Mouse (Mus musculus): ENCODE measurements around the gene Clybl. TPM values are rescaled to one million over a fixed set of nuclear protein-coding genes. Genes with fewer than 3 reads are reported as not detected.

The Clybl gene
- 16.0 and 18.9 TPM in 2 replicates for polyA plus RNA-seq (2014; fragmentation: Nextera tagmentation; extraction: Ambion mirVana)

DNA sequence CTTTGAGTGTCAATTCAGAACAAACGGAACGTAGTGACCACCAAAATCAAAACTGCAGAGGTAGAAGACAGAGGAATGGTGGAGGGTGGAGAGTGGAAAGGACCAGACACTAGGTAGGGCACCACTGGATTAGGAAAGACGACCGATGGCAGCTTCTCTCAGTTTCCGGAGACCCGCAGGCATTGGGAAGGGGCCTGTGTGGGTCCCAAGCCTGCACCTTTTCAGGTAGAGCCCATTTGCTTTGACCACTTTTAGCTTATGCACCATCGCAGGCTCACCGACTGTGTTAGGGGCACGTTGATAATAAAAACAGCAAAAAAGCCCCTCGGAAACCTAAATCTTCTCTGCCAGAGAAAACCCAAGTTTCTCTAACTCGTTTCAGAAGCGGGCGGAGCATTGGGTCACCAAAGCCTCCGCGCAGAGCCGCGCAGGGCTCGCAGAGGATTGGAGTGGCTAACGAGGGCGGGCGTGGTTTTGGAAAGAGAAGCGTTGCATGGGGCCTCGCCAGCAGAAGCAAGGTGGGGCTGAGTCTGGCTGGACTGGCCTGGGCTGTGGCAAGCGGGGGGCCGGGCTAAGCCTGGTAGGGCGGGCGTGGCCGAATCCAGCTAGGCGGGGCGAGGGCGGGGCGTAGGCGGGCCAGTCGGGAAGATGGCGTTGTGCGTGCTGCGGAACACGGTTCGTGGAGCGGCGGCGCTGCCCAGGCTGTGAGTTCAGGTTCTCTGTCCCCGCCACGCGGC lies at the start of gene Clybl:
Clybl (plus strand) TSS at position 627 of the 737 bp plus-strand sequence.
- peak; percentile 99 for ATAC-seq
- Histone ChIP-seq H3K4me1 (ENCODE audit: control insufficient read depth, insufficient read depth, low read length) (no peaks in the 10 kb centered on the region), H3K9ac (ENCODE audit: low read length) (peak within 1 kb of the TSS; percentile 62), H3K36me3 (ENCODE audit: control insufficient read depth, insufficient read depth, low read length) (no peaks in the 10 kb centered on the region), H3K27me3 (replicated peaks; ENCODE audit: control insufficient read depth, insufficient read depth, low read length) (no peaks in the 10 kb centered on the region), H3K9me3 (replicated peaks; ENCODE audit: control insufficient read depth, low read length) (no peaks in the 10 kb centered on the region), H3K4me2 (ENCODE audit: low read length) (peak within 1 kb of the TSS; percentile 58), H3K4me3 (ENCODE audit: low read depth, low read length) (peak within 1 kb of the TSS; percentile 58), H3K27ac (ENCODE audit: low read depth, low read length) (no peak within 1 kb of the TSS)
- DNase-seq (ENCODE audit: low spot score): peak; percentile 88
- 3% methylated on average over 45 of the region's 45 CpGs for WGBS

GRCm38 (mm10) chr14:122136368-122136928 lies 45.1 kb upstream of the Clybl start:
- DNase-seq (ENCODE audit: low spot score): no peak

GRCm38 (mm10) chr14:122137234-122137633 lies 44.3 kb upstream of the Clybl start:
- Histone ChIP-seq H3K4me2 (ENCODE audit: low read length) (no peak overlapping the region), H3K27me3 (replicated peaks; ENCODE audit: control insufficient read depth, insufficient read depth, low read length) (no peaks in the 10 kb centered on the region), H3K27ac (ENCODE audit: low read depth, low read length) (no peak overlapping the region), H3K36me3 (ENCODE audit: control insufficient read depth, insufficient read depth, low read length) (peaks cover 42% of the 10 kb centered on the region), H3K9me3 (replicated peaks; ENCODE audit: control insufficient read depth, low read length) (no peaks in the 10 kb centered on the region), H3K4me3 (ENCODE audit: low read depth, low read length) (no peak overlapping the region), H3K9ac (ENCODE audit: low read length) (no peak overlapping the region), H3K4me1 (ENCODE audit: control insufficient read depth, insufficient read depth, low read length) (no peaks in the 10 kb centered on the region)
- 94% methylated on average over 7 of the region's 7 CpGs for WGBS
- DNase-seq (ENCODE audit: low spot score): no peak
- no peak for ATAC-seq

More at GRCm38 (mm10) chr14:122136368-122136928, 45.1 kb upstream of the Clybl start:
- Histone ChIP-seq H3K9me3 (replicated peaks; ENCODE audit: control insufficient read depth, low read length) (no peaks in the 10 kb centered on the region), H3K4me1 (ENCODE audit: control insufficient read depth, insufficient read depth, low read length) (no peaks in the 10 kb centered on the region), H3K27me3 (replicated peaks; ENCODE audit: control insufficient read depth, insufficient read depth, low read length) (no peaks in the 10 kb centered on the region), H3K9ac (ENCODE audit: low read length) (no peak overlapping the region), H3K27ac (ENCODE audit: low read depth, low read length) (no peak overlapping the region), H3K4me2 (ENCODE audit: low read length) (no peak overlapping the region), H3K4me3 (ENCODE audit: low read depth, low read length) (no peak overlapping the region), H3K36me3 (ENCODE audit: control insufficient read depth, insufficient read depth, low read length) (peaks cover 40% of the 10 kb centered on the region)
- ATAC-seq: no peak
- 92% methylated on average over 3 of the region's 3 CpGs for WGBS

GRCm38 (mm10) chr14:122140126-122140525 lies 41.4 kb upstream of the Clybl start:
- no peaks in the 10 kb centered on the region for H3K27me3 ChIP-seq (replicated peaks; ENCODE audit: control insufficient read depth, insufficient read depth, low read length)
- no peak overlapping the region for H3K4me3 ChIP-seq (ENCODE audit: low read depth, low read length)
- ATAC-seq (no peak), DNase-seq (ENCODE audit: low spot score) (no peak)
- H3K9ac ChIP-seq (ENCODE audit: low read length): no peak overlapping the region
- no peak overlapping the region for H3K27ac ChIP-seq (ENCODE audit: low read depth, low read length)
- H3K9me3 ChIP-seq (replicated peaks; ENCODE audit: control insufficient read depth, low read length): no peaks in the 10 kb centered on the region
- 38% methylated on average over 1 of the region's 1 CpGs for WGBS
- H3K4me2 ChIP-seq (ENCODE audit: low read length): no peak overlapping the region
- no peaks in the 10 kb centered on the region for H3K4me1 ChIP-seq (ENCODE audit: control insufficient read depth, insufficient read depth, low read length)
- peaks cover 54% of the 10 kb centered on the region for H3K36me3 ChIP-seq (ENCODE audit: control insufficient read depth, insufficient read depth, low read length)

DNA sequence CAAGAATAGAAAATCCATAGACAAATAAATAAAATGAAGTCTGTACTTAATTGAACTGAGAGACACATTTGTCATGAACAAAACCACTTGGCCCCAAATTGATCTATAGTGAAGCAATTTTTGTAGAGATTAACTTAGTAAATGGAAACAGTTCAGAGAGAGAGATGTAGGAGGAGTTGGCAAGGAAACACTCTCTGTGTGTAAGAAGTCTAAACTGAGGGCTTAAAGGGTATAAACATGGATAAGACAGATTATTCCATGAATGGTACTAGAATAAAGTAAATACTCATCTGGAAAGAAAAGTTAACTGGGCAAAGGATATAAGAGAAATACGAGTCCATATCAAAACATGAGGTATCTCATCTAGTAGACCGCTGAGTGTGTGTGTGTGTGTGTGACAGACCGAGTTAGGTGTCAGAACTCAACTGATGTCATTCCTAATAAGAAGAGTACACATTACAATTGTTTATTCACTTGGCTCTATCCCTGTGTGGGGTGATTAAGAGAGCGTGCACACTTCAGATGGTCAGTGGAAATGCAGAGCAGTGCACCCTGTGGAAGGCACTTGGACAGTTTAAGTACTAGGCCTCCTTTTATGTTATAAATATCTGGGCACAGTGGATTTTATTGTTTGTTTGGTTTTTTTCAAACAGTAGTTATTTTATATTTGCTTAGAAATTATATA lies 37.8 kb upstream of the Clybl start:
- Histone ChIP-seq H3K9me3 (replicated peaks; ENCODE audit: control insufficient read depth, low read length) (no peaks in the 10 kb centered on the region), H3K27ac (ENCODE audit: low read depth, low read length) (no peak overlapping the region), H3K27me3 (replicated peaks; ENCODE audit: control insufficient read depth, insufficient read depth, low read length) (no peaks in the 10 kb centered on the region), H3K9ac (ENCODE audit: low read length) (no peak overlapping the region), H3K36me3 (ENCODE audit: control insufficient read depth, insufficient read depth, low read length) (peaks cover 74% of the 10 kb centered on the region), H3K4me2 (ENCODE audit: low read length) (no peak overlapping the region), H3K4me1 (ENCODE audit: control insufficient read depth, insufficient read depth, low read length) (no peaks in the 10 kb centered on the region), H3K4me3 (ENCODE audit: low read depth, low read length) (no peak overlapping the region)
- DNase-seq (ENCODE audit: low spot score) (no peak), ATAC-seq (no peak)
- 94% methylated on average over 4 of the region's 4 CpGs for WGBS

DNA sequence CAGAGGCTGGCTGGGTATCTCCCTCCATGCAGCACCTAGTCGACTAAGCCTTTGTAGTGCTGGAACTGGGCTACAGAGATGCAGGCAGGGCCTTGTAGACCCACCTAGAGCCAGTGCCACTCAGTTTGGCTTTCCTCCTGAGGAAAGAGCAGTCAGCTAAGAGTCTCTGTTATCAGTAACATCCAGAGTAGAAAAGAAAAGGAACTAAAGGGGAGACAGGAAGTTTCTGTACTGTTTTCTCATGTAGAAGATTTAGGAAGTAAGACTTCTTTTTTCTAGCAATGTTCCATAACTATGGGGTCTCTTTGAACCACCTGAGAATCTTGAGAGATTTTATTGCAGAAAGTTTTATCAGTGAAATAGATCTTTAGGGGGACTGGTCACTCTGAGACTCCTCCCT lies 36.1 kb upstream of the Clybl start:
- Histone ChIP-seq H3K4me1 (ENCODE audit: control insufficient read depth, insufficient read depth, low read length) (no peaks in the 10 kb centered on the region), H3K9me3 (replicated peaks; ENCODE audit: control insufficient read depth, low read length) (no peaks in the 10 kb centered on the region), H3K27me3 (replicated peaks; ENCODE audit: control insufficient read depth, insufficient read depth, low read length) (no peaks in the 10 kb centered on the region), H3K9ac (ENCODE audit: low read length) (no peak overlapping the region), H3K27ac (ENCODE audit: low read depth, low read length) (no peak overlapping the region), H3K4me3 (ENCODE audit: low read depth, low read length) (no peak overlapping the region), H3K36me3 (ENCODE audit: control insufficient read depth, insufficient read depth, low read length) (peaks cover 68% of the 10 kb centered on the region), H3K4me2 (ENCODE audit: low read length) (no peak overlapping the region)
- WGBS: 73% methylated on average over 1 of the region's 1 CpGs
- ATAC-seq (no peak), DNase-seq (ENCODE audit: low spot score) (no peak)

- H3K9me3 ChIP-seq (replicated peaks; ENCODE audit: control insufficient read depth, low read length): no peaks in the 10 kb centered on the region
- no peak overlapping the region for H3K4me3 ChIP-seq (ENCODE audit: low read depth, low read length)
- H3K27ac ChIP-seq (ENCODE audit: low read depth, low read length): no peak overlapping the region
- no peaks in the 10 kb centered on the region for H3K4me1 ChIP-seq (ENCODE audit: control insufficient read depth, insufficient read depth, low read length)
- WGBS: 4% methylated on average over 5 of the region's 5 CpGs
- no peak overlapping the region for H3K9ac ChIP-seq (ENCODE audit: low read length)
- peak; percentile 62 for DNase-seq (ENCODE audit: low spot score)
- H3K36me3 ChIP-seq (ENCODE audit: control insufficient read depth, insufficient read depth, low read length): peaks cover 76% of the 10 kb centered on the region
- ATAC-seq: peak; percentile 20; the same call in 1 of the 2 replicates
- no peak overlapping the region for H3K4me2 ChIP-seq (ENCODE audit: low read length)
- no peaks in the 10 kb centered on the region for H3K27me3 ChIP-seq (replicated peaks; ENCODE audit: control insufficient read depth, insufficient read depth, low read length)
Observed at GRCm38 (mm10) chr14:122150616-122151015, 30.9 kb upstream of the Clybl start.

GRCm38 (mm10) chr14:122157738-122158137 lies 23.8 kb upstream of the Clybl start:
- no peak overlapping the region for H3K9ac ChIP-seq (ENCODE audit: low read length)
- DNase-seq (ENCODE audit: low spot score) (no peak), ATAC-seq (no peak)
- WGBS: 79% methylated on average over 7 of the region's 7 CpGs
- no peaks in the 10 kb centered on the region for H3K27me3 ChIP-seq (replicated peaks; ENCODE audit: control insufficient read depth, insufficient read depth, low read length)
- H3K9me3 ChIP-seq (replicated peaks; ENCODE audit: control insufficient read depth, low read length): no peaks in the 10 kb centered on the region
- H3K27ac ChIP-seq (ENCODE audit: low read depth, low read length): no peak overlapping the region
- no peaks in the 10 kb centered on the region for H3K4me1 ChIP-seq (ENCODE audit: control insufficient read depth, insufficient read depth, low read length)
- H3K36me3 ChIP-seq (ENCODE audit: control insufficient read depth, insufficient read depth, low read length): peaks cover 52% of the 10 kb centered on the region
- no peak overlapping the region for H3K4me2 ChIP-seq (ENCODE audit: low read length)
- H3K4me3 ChIP-seq (ENCODE audit: low read depth, low read length): no peak overlapping the region

- no peak for ATAC-seq
- Histone ChIP-seq H3K9ac (ENCODE audit: low read length) (no peak overlapping the region), H3K36me3 (ENCODE audit: control insufficient read depth, insufficient read depth, low read length) (peaks cover 33% of the 10 kb centered on the region), H3K4me3 (ENCODE audit: low read depth, low read length) (no peak overlapping the region), H3K27ac (ENCODE audit: low read depth, low read length) (no peak overlapping the region), H3K4me1 (ENCODE audit: control insufficient read depth, insufficient read depth, low read length) (no peaks in the 10 kb centered on the region), H3K27me3 (replicated peaks; ENCODE audit: control insufficient read depth, insufficient read depth, low read length) (no peaks in the 10 kb centered on the region), H3K4me2 (ENCODE audit: low read length) (no peak overlapping the region), H3K9me3 (replicated peaks; ENCODE audit: control insufficient read depth, low read length) (no peaks in the 10 kb centered on the region)
- DNase-seq (ENCODE audit: low spot score): no peak
- 92% methylated on average over 1 of the region's 1 CpGs for WGBS
Observed at GRCm38 (mm10) chr14:122160916-122161315, 20.6 kb upstream of the Clybl start.
